Mouse (Mus musculus) lung, adult 2 months (tissue): ENCODE measurements around the gene Ptgir. TPM values are rescaled to one million over a fixed set of nuclear protein-coding genes. Genes with fewer than 3 reads are reported as not detected.

Source experiments
- DNase-seq: peaks from one replicate; pipeline ENCODE4 v3.0.0; 2022
- H3K4me1 ChIP-seq: fragments of 200-500 bp; 2 replicates; pipeline ENCODE4 v1.6.1; 2011; ENCODE audit warnings: low read length; ENCODE audit not compliant: control insufficient read depth, insufficient read depth
- H3K4me3 ChIP-seq: fragments of 200-500 bp; replicated peaks from 2 replicates; pipeline ENCODE3; 2011; ENCODE audit warnings: low read depth, mild to moderate bottlenecking, control low read depth, low read length; ENCODE audit errors: extremely low read depth
- CTCF ChIP-seq: fragments of 200-500 bp; IDR thresholded peaks from 2 replicates; pipeline ENCODE4 v1.5.1; 2011; ENCODE audit warnings: mild to moderate bottlenecking, low read length, control low read depth; ENCODE audit not compliant: insufficient read depth
- POLR2A ChIP-seq: fragments of 200-500 bp; IDR thresholded peaks from 2 replicates; pipeline ENCODE4 v1.6.1; 2011; ENCODE audit warnings: low read depth, mild to moderate bottlenecking, control low read depth, low read length, borderline replicate concordance; ENCODE audit errors: extremely low read depth
- WGBS: fragments of 180-500 bp; shearing (Covaris S2); methylation state at CpG from one replicate; pipeline ENCODE4 v1.1.7; 2018; 5-methylcytosine and 5-hydroxymethylcytosine counted together
- polyA plus RNA-seq: library from polyadenylated mRNA; depleted of rRNA; stranded (reverse); fragments of >200 nt; gene quantifications from 2 replicates; pipeline ENCODE4 v1.2.3, GENCODE M21; 2012

The Ptgir gene
- polyA plus RNA-seq, 1 experiment, result 10.4 TPM

DNA sequence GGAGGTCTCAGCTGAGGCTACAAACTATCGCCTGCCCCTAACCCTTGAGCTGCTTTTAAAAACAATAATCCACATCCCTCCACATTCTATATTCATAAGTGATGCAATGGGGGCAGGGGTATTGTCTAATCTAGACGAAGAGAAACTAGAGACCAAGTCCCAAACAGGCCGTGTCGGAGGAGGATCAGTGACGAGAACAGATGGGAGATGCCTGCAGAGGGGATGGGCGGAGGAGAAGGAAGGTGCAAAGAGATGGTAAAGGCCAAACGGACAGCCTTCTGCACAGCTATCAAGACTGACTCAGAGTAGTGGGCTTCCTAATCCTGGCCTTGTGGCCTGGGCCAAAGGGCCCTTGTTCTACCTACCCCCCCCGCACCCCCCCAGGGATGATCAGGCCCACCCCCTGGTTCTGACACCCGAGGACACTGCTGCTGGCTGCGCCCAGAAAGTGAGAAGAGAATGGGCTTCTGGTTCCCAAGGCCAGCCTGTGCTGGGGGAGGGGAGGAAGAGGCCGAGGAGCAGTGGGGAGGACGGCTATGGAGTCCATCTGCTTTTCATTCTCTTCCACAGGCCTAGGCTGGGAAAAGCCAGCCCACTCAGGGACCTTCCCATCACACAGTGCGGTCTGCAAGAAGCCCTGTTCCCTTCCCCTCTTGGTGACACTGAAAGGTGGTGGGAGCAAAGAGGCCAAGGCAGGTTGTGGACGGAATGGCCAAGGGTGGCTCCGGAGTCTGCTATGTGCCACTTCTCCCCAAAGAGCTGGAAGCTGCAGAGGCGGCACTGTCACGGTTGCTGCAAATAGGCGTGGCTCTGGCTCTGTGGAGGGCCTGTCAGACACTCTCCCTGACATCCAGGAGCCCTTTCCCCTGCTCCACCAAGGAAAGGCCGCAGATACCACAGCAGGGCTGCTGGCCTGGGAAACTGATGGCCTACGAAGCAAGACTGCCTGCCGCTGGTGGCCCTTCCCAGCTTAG lies 14.8 kb downstream of the Ptgir start:
- TF ChIP-seq CTCF, result no peak
- TF ChIP-seq POLR2A, result no peak
- WGBS, result 53% methylated on average over 21 of the region's 21 CpGs
- no peak for DNase-seq
- H3K4me1 ChIP-seq, result peaks cover 17% of the 10 kb centered on the region
- H3K4me3 ChIP-seq, result peak overlapping the region; percentile 18

DNA sequence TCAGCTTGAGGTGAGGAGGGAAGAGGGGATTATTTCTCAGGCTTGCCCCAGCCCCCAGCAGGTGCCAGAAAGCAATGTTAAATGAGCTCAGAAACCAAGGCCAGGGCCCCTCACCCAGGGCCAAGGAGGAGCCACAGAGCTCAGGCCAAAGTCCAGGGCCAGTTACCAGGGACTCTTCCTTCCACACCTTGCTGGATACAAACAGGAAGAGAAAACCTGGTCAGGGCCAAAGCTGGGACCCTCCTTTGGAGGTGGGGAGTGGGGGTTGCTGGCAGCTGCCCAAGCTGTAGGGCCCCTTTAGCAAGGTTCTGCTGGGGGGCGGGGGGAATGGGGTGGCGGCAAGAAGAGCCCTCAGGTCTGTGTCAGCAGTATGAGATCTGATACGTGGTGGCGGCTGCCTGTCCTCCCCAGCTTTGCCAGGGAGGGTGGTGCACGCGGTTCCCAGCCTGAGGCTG lies 15.6 kb downstream of the Ptgir start:
- Histone ChIP-seq H3K4me1 (peaks cover 17% of the 10 kb centered on the region), H3K4me3 (no peak overlapping the region)
- TF ChIP-seq POLR2A (no peak), CTCF (no peak)
- DNase-seq, result no peak
- WGBS, result 46% methylated on average over 6 of the region's 6 CpGs

DNA sequence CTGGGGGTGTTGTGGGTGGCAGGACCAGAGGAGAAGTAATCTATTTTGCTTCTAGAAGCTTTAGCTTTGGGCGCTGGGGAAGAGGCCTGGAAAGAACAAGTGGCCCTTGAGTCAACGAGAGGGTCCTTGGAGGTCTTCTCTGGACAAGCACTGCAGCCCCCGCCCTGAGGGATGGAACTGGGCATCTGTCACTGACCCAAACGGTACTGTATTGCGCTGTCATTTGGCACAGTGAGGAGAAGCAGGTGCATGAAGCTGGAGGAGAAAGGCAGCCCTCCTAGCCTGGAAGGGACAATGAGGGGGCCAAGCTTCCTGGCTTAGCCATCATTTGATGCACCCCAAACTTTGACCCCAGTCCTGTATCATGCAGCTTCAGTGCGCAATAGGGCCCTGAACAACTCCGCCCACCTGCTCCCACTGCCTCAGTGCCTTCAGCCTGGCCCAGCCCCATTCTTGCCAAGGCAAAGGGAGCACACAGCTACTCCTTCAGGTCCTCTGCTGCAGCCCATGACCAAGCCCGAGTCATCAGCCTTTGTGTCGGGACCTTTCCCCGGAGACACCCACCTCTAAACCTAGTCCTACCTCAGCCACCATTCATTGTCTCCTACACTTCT lies 16.2 kb downstream of the Ptgir start:
- 39% methylated on average over 10 of the region's 10 CpGs for WGBS
- no peak for TF ChIP-seq POLR2A
- TF ChIP-seq CTCF, result no peak
- no peak for DNase-seq
- Histone ChIP-seq H3K4me3 (peak overlapping the region; percentile 79), H3K4me1 (peaks cover 17% of the 10 kb centered on the region)

GRCm38 (mm10) chr7:16923283-16924036 lies 17.2 kb downstream of the Ptgir start:
- WGBS, result under 1% methylated on average over 56 of the region's 57 CpGs
- H3K4me3 ChIP-seq, result peak overlapping the region; percentile 79
- peaks cover 17% of the 10 kb centered on the region for H3K4me1 ChIP-seq
- DNase-seq, result no peak
- TF ChIP-seq POLR2A, result peak; percentile 53; the same call in 1 of the 2 replicates
- TF ChIP-seq CTCF, result no peak

DNA sequence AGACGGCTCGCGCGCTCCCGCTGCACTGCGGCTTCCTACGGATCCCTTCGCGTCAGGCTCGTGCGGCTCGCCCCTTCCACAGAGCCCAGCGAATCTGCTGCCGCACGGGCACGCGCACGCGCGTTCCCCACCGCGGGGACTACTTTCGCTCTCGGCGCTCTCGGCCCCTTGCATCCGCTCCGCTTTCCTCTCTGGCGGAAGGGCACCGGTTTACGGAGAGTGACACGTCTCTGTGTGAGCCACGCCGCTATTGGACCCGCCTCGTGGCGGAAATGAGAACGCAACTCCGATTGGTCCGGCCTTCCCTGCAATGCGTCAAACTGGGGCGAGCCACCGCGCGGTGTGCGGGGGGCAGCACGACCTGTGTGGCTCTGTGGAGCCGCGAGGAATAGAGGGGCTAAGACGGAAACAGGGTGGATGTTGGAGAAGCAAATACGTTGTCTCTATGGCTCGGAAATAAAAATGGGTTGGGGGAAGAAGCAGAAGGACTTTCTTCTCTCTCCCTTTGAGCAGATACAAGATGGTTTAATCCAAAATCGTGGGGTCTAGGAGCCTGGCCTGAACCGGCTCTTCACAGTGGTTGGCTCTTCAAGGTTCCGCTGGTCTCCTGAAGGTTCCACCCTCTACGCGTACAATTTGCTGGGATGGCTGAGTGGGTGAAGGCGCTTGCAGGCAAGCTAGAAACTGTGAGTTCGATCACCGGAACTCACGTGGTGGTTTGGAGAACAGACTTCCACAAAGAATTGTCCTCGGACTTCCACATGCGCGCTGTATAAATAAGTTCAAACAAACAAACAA lies 17.9 kb downstream of the Ptgir start, which contains the start of gene Calm3:
Gene Calm3 (minus strand): TSS at position 78 of the 798 bp plus-strand sequence.
- WGBS, result under 1% methylated on average over 64 of the region's 64 CpGs
- peaks cover 17% of the 10 kb centered on the region for H3K4me1 ChIP-seq
- DNase-seq, result peak; percentile 100
- TF ChIP-seq POLR2A (peak; percentile 60; the same call in 1 of the 2 replicates), CTCF (no peak)
- peak within 1 kb of the TSS; percentile 84 for H3K4me3 ChIP-seq

DNA sequence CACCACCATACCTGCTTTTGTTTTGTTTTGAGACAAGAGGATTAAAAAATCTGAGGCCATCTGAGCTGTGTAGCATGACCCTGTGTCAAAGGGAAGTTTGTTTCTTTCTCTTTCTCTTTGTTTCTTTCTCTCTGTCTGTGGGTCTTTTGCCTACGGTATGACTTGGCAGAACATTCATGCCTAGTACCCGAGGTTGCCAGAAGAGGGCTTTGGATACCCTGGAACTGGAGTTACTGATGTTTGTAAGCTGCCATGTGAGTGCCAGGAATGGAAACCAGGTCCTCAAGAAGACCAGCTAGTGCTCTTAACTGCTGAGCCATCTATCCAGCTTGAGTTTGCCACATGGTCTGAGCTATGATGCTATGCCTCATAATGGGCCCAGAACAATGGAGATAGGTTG lies 22.1 kb downstream of the Ptgir start:
- H3K4me3 ChIP-seq, result no peak overlapping the region
- no peaks in the 10 kb centered on the region for H3K4me1 ChIP-seq
- no peak for TF ChIP-seq CTCF
- no peak for TF ChIP-seq POLR2A
- DNase-seq, result no peak
- 16% methylated on average over 2 of the region's 2 CpGs for WGBS

- TF ChIP-seq POLR2A, result no peak
- peak; percentile 63 for TF ChIP-seq CTCF
- H3K4me3 ChIP-seq, result no peak overlapping the region
- DNase-seq, result peak; percentile 56
- 17% methylated on average over 1 of the region's 1 CpGs for WGBS
- no peaks in the 10 kb centered on the region for H3K4me1 ChIP-seq
Measured at GRCm38 (mm10) chr7:16930850-16931249, 24.6 kb downstream of the Ptgir start.

DNA sequence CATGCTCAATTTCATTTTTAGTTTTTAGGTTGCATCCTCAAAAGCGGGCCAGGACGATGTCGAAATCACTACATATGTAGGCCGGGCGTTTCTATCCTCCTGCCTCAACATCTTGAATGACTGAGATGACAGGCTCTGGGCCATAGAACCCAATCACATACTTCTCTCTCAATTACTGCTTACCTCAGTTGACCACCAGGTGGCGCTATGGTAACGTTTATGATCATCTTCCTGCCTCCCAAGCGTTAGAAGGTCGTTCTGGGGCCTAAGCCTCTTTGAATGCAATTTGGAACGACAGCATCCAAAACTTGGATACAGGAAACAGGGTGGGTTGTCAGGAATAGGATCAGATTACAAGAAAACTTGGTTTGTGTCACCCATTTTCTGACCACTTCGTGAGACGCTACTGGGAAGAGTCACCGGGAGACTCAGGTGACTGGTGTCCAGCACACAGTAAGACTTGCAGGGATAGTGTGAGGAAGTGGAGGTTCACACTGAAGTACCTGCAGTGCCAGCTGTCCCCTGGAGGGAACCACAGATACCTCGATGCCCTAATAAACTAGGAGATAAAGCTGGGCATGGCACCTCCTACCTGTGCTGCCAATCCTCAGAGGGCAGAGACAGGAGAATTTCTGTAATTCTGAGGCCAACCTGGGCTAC lies 25.8 kb downstream of the Ptgir start:
- 21% methylated on average over 14 of the region's 14 CpGs for WGBS
- peak; percentile 78 for DNase-seq
- H3K4me1 ChIP-seq, result no peaks in the 10 kb centered on the region

More for the DNA sequence above, 25.8 kb downstream of the Ptgir start:
- H3K4me3 ChIP-seq, result no peak overlapping the region
- TF ChIP-seq CTCF (peak; percentile 57), POLR2A (no peak)
